Mouse (Mus musculus): Measurements from ENCODE around the gene Ppm1d. TPM values are rescaled to one million over a fixed set of nuclear protein-coding genes. Genes with fewer than 3 reads are reported as not detected.

The Ppm1d gene
- polyA plus RNA-seq, 1 experiment, result 14.0 TPM

DNA sequence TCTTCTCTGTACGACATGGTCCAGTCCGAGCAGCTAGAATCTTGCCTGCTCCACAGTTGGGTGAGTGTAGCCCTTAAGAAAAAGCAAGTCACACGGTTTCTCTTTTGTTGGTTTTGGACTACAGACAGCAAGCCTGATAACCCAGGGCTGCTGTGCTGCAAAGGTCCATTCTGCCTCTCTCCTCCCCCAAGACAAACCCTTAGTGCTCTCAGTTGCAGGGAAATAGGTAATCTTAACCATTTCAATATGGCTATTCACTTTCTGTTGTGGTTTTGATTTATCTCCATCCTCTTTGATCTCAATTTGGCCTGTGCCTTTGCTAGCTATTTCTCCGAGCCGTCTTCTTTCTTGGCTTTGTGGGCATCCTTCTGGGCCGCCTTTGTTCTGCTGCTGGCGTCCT, 84.3 kb downstream of the Ppm1d start:
- TF ChIP-seq POLR2A (IDR thresholded peaks at IDR 0.05; ENCODE audit: borderline replicate concordance, low read depth, low read length), result no peak
- TF ChIP-seq CTCF (IDR thresholded peaks at IDR 0.05; ENCODE audit: low read depth, low read length), result no peak
- Histone ChIP-seq H3K4me3 (ENCODE audit: insufficient read depth, low read length) (no peak overlapping the region), H3K27ac (ENCODE audit: insufficient read depth, low read depth, low read length) (no peak overlapping the region), H3K4me1 (ENCODE audit: control insufficient read depth, insufficient read depth, low read length) (no peaks in the 10 kb centered on the region)

Other genes with a start within 250 kb of the Ppm1d start
- 23.2 and 35.1 TPM in 2 replicates for gene Usp32, start 171.1 kb upstream of the Ppm1d start, polyA plus RNA-seq (2012; ENCODE audit: insufficient read depth, insufficient read length, missing spikeins)
- gene 1700125H20Rik, start 140.8 kb upstream of the Ppm1d start, polyA plus RNA-seq (2012; ENCODE audit: insufficient read depth, insufficient read length, missing spikeins), result not detected in 2 replicates
- gene Appbp2, start 76.1 kb upstream of the Ppm1d start, polyA plus RNA-seq (2012; ENCODE audit: insufficient read depth, insufficient read length, missing spikeins), result 14.9 and 15.5 TPM in 2 replicates
- 35.1 and 37.9 TPM in 2 replicates for gene Bcas3, start 41.9 kb downstream of the Ppm1d start, polyA plus RNA-seq (2012; ENCODE audit: insufficient read depth, insufficient read length, missing spikeins)